Mouse (Mus musculus): Measurements from ENCODE around the gene Gzmg. TPM values are rescaled to one million over a fixed set of nuclear protein-coding genes. Genes with fewer than 3 reads are reported as not detected.

Gzmg gene
- polyA plus RNA-seq, 1 experiment from 2014 or later, result not detected

Other genes with a start within 250 kb of the Gzmg start
- 0.27 and 0.61 TPM in 2 replicates for gene Cma1, start 214.9 kb downstream of the Gzmg start, polyA plus RNA-seq (2015; fragmentation: Nextera tagmentation; extraction: Ambion mirVana)
- gene Cma2, start 208.6 kb downstream of the Gzmg start, polyA plus RNA-seq (2015; fragmentation: Nextera tagmentation; extraction: Ambion mirVana), result not detected in 2 replicates
- gene Mcpt1, start 141.6 kb downstream of the Gzmg start, polyA plus RNA-seq (2015; fragmentation: Nextera tagmentation; extraction: Ambion mirVana), result not detected in 2 replicates
- gene Mcpt9, start 129.1 kb downstream of the Gzmg start, polyA plus RNA-seq (2015; fragmentation: Nextera tagmentation; extraction: Ambion mirVana), result not detected in 2 replicates
- gene Mcpt2, start 117.5 kb downstream of the Gzmg start, polyA plus RNA-seq (2015; fragmentation: Nextera tagmentation; extraction: Ambion mirVana), result not detected in 2 replicates
- not detected in 2 replicates for gene Mcpt4, start 97.3 kb downstream of the Gzmg start, polyA plus RNA-seq (2015; fragmentation: Nextera tagmentation; extraction: Ambion mirVana)
- gene Mcpt8, start 74.3 kb downstream of the Gzmg start, polyA plus RNA-seq (2015; fragmentation: Nextera tagmentation; extraction: Ambion mirVana), result not detected in 2 replicates
- gene Ctsg, start 57.0 kb downstream of the Gzmg start, polyA plus RNA-seq (2015; fragmentation: Nextera tagmentation; extraction: Ambion mirVana), result not detected in 2 replicates
- gene Gzme, start 39.0 kb downstream of the Gzmg start, polyA plus RNA-seq (2015; fragmentation: Nextera tagmentation; extraction: Ambion mirVana), result not detected in 2 replicates
- not detected in 2 replicates for gene Gzmd, start 27.0 kb downstream of the Gzmg start, polyA plus RNA-seq (2015; fragmentation: Nextera tagmentation; extraction: Ambion mirVana)
- gene Gzmn, start 15.0 kb upstream of the Gzmg start, polyA plus RNA-seq (2015; fragmentation: Nextera tagmentation; extraction: Ambion mirVana), result not detected in 2 replicates
- gene Gzmf, start 51.8 kb upstream of the Gzmg start, polyA plus RNA-seq (2015; fragmentation: Nextera tagmentation; extraction: Ambion mirVana), result not detected in 2 replicates
- not detected in 2 replicates for gene Gzmc, start 75.1 kb upstream of the Gzmg start, polyA plus RNA-seq (2015; fragmentation: Nextera tagmentation; extraction: Ambion mirVana)
- gene Gzmb, start 102.7 kb upstream of the Gzmg start, polyA plus RNA-seq (2015; fragmentation: Nextera tagmentation; extraction: Ambion mirVana), result not detected in 2 replicates
- 0.29 and 0.30 TPM in 2 replicates for gene Atp12a, start 205.5 kb upstream of the Gzmg start, polyA plus RNA-seq (2015; fragmentation: Nextera tagmentation; extraction: Ambion mirVana)
- gene Rnf17, start 243.0 kb upstream of the Gzmg start, polyA plus RNA-seq (2015; fragmentation: Nextera tagmentation; extraction: Ambion mirVana), result 0.66 and 1.0 TPM in 2 replicates